Mouse (Mus musculus) testis, adult 2 months (tissue): ENCODE data around the gene Tspyl3.

Experiments used
- CTCF ChIP-seq: fragments of 200-500 bp; IDR thresholded peaks from 2 replicates; pipeline ENCODE4 v1.5.1; 2012; ENCODE audit warnings: low read depth, mild to moderate bottlenecking, inconsistent platforms, low read length, moderate library complexity; ENCODE audit not compliant: control insufficient read depth, insufficient read depth, insufficient replicate concordance
- POLR2A ChIP-seq: fragments of 200-500 bp; IDR thresholded peaks from 2 replicates; pipeline ENCODE4 v1.6.1; 2012; ENCODE audit warnings: low read depth, mild to moderate bottlenecking, inconsistent platforms, low read length, moderate library complexity; ENCODE audit not compliant: control insufficient read depth

- no peak for TF ChIP-seq CTCF
- no peak for TF ChIP-seq POLR2A
These were observed 6.7 kb downstream of the Tspyl3 start for GRCm38 (mm10) chr2:153218516-153218915.
